Mouse (Mus musculus) midbrain, embryonic 15.5 days (tissue): ENCODE results near the gene Gm10644. TPM values are rescaled to one million over a fixed set of nuclear protein-coding genes. Genes with fewer than 3 reads are reported as not detected.

ENCODE experiments used
- ATAC-seq: fragments of 200-750 bp; cut with Nextera tagmentation; replicated peaks from 2 replicates; pipeline ENCODE4 v1.8.0; 2017; ENCODE audit warnings: moderate TSS enrichment
- H3K27ac ChIP-seq: fragments of 300-500 bp; sonication (generic); 2 replicates; pipeline ENCODE4 v1.5.1; 2015; ENCODE audit warnings: mild to moderate bottlenecking, inconsistent platforms
- H3K27me3 ChIP-seq: fragments of 300-500 bp; sonication (generic); replicated peaks from 2 replicates; pipeline ENCODE4 v1.6.1; 2015; ENCODE audit warnings: inconsistent platforms
- H3K36me3 ChIP-seq: fragments of 300-500 bp; sonication (generic); replicated peaks from 2 replicates; pipeline ENCODE4 v1.6.1; 2015; ENCODE audit warnings: inconsistent platforms
- H3K4me1 ChIP-seq: fragments of 300-500 bp; sonication (generic); 2 replicates; pipeline ENCODE4 v1.6.1; 2015; ENCODE audit warnings: inconsistent platforms
- H3K4me2 ChIP-seq: fragments of 300-500 bp; sonication (generic); 2 replicates; pipeline ENCODE4 v1.6.1; 2015; ENCODE audit warnings: inconsistent platforms, mild to moderate bottlenecking, moderate library complexity
- H3K4me3 ChIP-seq: fragments of 300-500 bp; sonication (generic); 2 replicates; pipeline ENCODE4 v1.5.1; 2015; ENCODE audit warnings: mild to moderate bottlenecking, inconsistent platforms
- H3K9ac ChIP-seq: fragments of 300-500 bp; sonication (generic); 2 replicates; pipeline ENCODE4 v1.6.1; 2015; ENCODE audit warnings: mild to moderate bottlenecking, inconsistent platforms
- H3K9me3 ChIP-seq: fragments of 300-500 bp; sonication (generic); 2 replicates; pipeline ENCODE4 v1.6.1; 2016; ENCODE audit warnings: inconsistent platforms
- WGBS: fragments of 180-500 bp; shearing (Covaris S2); methylation state at CpG from one replicate; pipeline ENCODE4 v1.1.7; 2015; ENCODE audit warnings: mixed read lengths; 5-methylcytosine and 5-hydroxymethylcytosine counted together
- polyA plus RNA-seq: library from polyadenylated mRNA; unstranded; fragments of >200 nt; fragmentation: Nextera tagmentation; extraction: Ambion mirVana; gene quantifications from 2 replicates; pipeline ENCODE4 v1.2.1, GENCODE M21; 2015

Gene Gm10644
- polyA plus RNA-seq, 1 experiment from 2014 or later = 0.93 TPM

GRCm38 (mm10) chr8:83954749-83955105, 278 bp downstream of the Gm10644 start:
- no peaks in the 10 kb centered on the region for H3K27me3 ChIP-seq
- H3K4me2 ChIP-seq = peak overlapping the region; percentile 86
- peak overlapping the region; percentile 57 for H3K9ac ChIP-seq
- H3K4me1 ChIP-seq = peaks cover 15% of the 10 kb centered on the region
- WGBS = 0% methylated on average over 14 of the region's 14 CpGs
- no peaks in the 10 kb centered on the region for H3K9me3 ChIP-seq
- peak overlapping the region; percentile 78 for H3K27ac ChIP-seq
- no peaks in the 10 kb centered on the region for H3K36me3 ChIP-seq
- no peak for ATAC-seq
- H3K4me3 ChIP-seq = peak overlapping the region; percentile 51

GRCm38 (mm10) chr8:83945540-83945939, 9.5 kb downstream of the Gm10644 start:
- Histone ChIP-seq H3K4me1 (no peaks in the 10 kb centered on the region), H3K27me3 (no peaks in the 10 kb centered on the region), H3K4me3 (no peak overlapping the region), H3K4me2 (no peak overlapping the region), H3K27ac (no peak overlapping the region), H3K9me3 (no peaks in the 10 kb centered on the region), H3K9ac (no peak overlapping the region), H3K36me3 (no peaks in the 10 kb centered on the region)
- ATAC-seq = no peak
- WGBS = 71% methylated on average over 3 of the region's 3 CpGs

GRCm38 (mm10) chr8:83942446-83942845, 12.6 kb downstream of the Gm10644 start:
- Histone ChIP-seq H3K4me1 (no peaks in the 10 kb centered on the region), H3K9ac (no peak overlapping the region), H3K4me2 (no peak overlapping the region), H3K27me3 (no peaks in the 10 kb centered on the region), H3K9me3 (no peaks in the 10 kb centered on the region), H3K27ac (no peak overlapping the region), H3K36me3 (peaks cover 19% of the 10 kb centered on the region; the same call in 1 of the 2 replicates), H3K4me3 (no peak overlapping the region)
- WGBS = 83% methylated on average over 1 of the region's 1 CpGs
- no peak for ATAC-seq

GRCm38 (mm10) chr8:83941066-83941677, 13.8 kb downstream of the Gm10644 start:
- H3K27ac ChIP-seq = no peak overlapping the region
- H3K27me3 ChIP-seq = no peaks in the 10 kb centered on the region
- H3K4me1 ChIP-seq = no peaks in the 10 kb centered on the region
- no peak overlapping the region for H3K4me3 ChIP-seq
- no peak for ATAC-seq
- peaks cover 32% of the 10 kb centered on the region for H3K36me3 ChIP-seq
- no peak overlapping the region for H3K4me2 ChIP-seq
- H3K9me3 ChIP-seq = no peaks in the 10 kb centered on the region
- H3K9ac ChIP-seq = no peak overlapping the region
- WGBS = 81% methylated on average over 6 of the region's 6 CpGs

- H3K27me3 ChIP-seq = no peaks in the 10 kb centered on the region
- no peak overlapping the region for H3K27ac ChIP-seq
- H3K9me3 ChIP-seq = no peaks in the 10 kb centered on the region
- H3K4me3 ChIP-seq = no peak overlapping the region
- H3K9ac ChIP-seq = no peak overlapping the region
- no peaks in the 10 kb centered on the region for H3K4me1 ChIP-seq
- 94% methylated on average over 15 of the region's 15 CpGs for WGBS
- H3K36me3 ChIP-seq = peaks cover 54% of the 10 kb centered on the region
- no peak overlapping the region for H3K4me2 ChIP-seq
- no peak for ATAC-seq
Measured at GRCm38 (mm10) chr8:83938330-83938729, 16.7 kb downstream of the Gm10644 start.

GRCm38 (mm10) chr8:83937645-83938044, 17.4 kb downstream of the Gm10644 start:
- no peaks in the 10 kb centered on the region for H3K27me3 ChIP-seq

GRCm38 (mm10) chr8:83935435-83935834, 19.6 kb downstream of the Gm10644 start:
- Histone ChIP-seq H3K27me3 (no peaks in the 10 kb centered on the region), H3K4me3 (no peak overlapping the region), H3K27ac (no peak overlapping the region), H3K9me3 (no peaks in the 10 kb centered on the region), H3K9ac (no peak overlapping the region), H3K36me3 (peaks cover 82% of the 10 kb centered on the region), H3K4me1 (no peaks in the 10 kb centered on the region), H3K4me2 (no peak overlapping the region)
- WGBS = 93% methylated on average over 8 of the region's 8 CpGs
- no peak for ATAC-seq

More at GRCm38 (mm10) chr8:83937645-83938044, 17.4 kb downstream of the Gm10644 start:
- Histone ChIP-seq H3K36me3 (peaks cover 61% of the 10 kb centered on the region), H3K4me2 (no peak overlapping the region), H3K4me1 (no peaks in the 10 kb centered on the region), H3K9me3 (no peaks in the 10 kb centered on the region), H3K9ac (no peak overlapping the region), H3K27ac (no peak overlapping the region), H3K4me3 (no peak overlapping the region)
- no peak for ATAC-seq
- WGBS = 90% methylated on average over 7 of the region's 7 CpGs

GRCm38 (mm10) chr8:83934994-83935393, 20.0 kb downstream of the Gm10644 start:
- Histone ChIP-seq H3K4me2 (no peak overlapping the region), H3K27ac (no peak overlapping the region), H3K9me3 (no peaks in the 10 kb centered on the region), H3K27me3 (no peaks in the 10 kb centered on the region), H3K4me1 (no peaks in the 10 kb centered on the region), H3K9ac (no peak overlapping the region), H3K36me3 (peaks cover 83% of the 10 kb centered on the region), H3K4me3 (no peak overlapping the region)
- WGBS = 82% methylated on average over 2 of the region's 2 CpGs
- ATAC-seq = no peak

- Histone ChIP-seq H3K27me3 (no peaks in the 10 kb centered on the region), H3K9me3 (no peaks in the 10 kb centered on the region), H3K36me3 (peaks cover 89% of the 10 kb centered on the region), H3K27ac (no peak overlapping the region), H3K4me3 (no peak overlapping the region), H3K9ac (no peak overlapping the region), H3K4me2 (no peak overlapping the region), H3K4me1 (no peaks in the 10 kb centered on the region)
- no peak for ATAC-seq
- 88% methylated on average over 5 of the region's 5 CpGs for WGBS
Measured at GRCm38 (mm10) chr8:83934222-83934621, 20.8 kb downstream of the Gm10644 start.

- WGBS = 74% methylated on average over 7 of the region's 7 CpGs
- Histone ChIP-seq H3K9me3 (no peaks in the 10 kb centered on the region), H3K4me3 (no peak overlapping the region), H3K36me3 (peaks cover 38% of the 10 kb centered on the region), H3K27ac (no peak overlapping the region), H3K4me1 (no peaks in the 10 kb centered on the region), H3K27me3 (no peaks in the 10 kb centered on the region), H3K4me2 (no peak overlapping the region), H3K9ac (no peak overlapping the region)
- ATAC-seq = no peak
Measured at GRCm38 (mm10) chr8:83926266-83926665, 28.7 kb downstream of the Gm10644 start.

- Histone ChIP-seq H3K4me3 (no peak overlapping the region), H3K9ac (no peak overlapping the region), H3K9me3 (no peaks in the 10 kb centered on the region), H3K27ac (no peak overlapping the region), H3K27me3 (no peaks in the 10 kb centered on the region), H3K36me3 (peaks cover 33% of the 10 kb centered on the region), H3K4me2 (no peak overlapping the region), H3K4me1 (no peaks in the 10 kb centered on the region)
- 87% methylated on average over 5 of the region's 5 CpGs for WGBS
- no peak for ATAC-seq
Measured at GRCm38 (mm10) chr8:83924585-83924984, 30.4 kb downstream of the Gm10644 start.

GRCm38 (mm10) chr8:83922727-83923126, 32.3 kb downstream of the Gm10644 start:
- no peak overlapping the region for H3K4me2 ChIP-seq
- WGBS = 93% methylated on average over 8 of the region's 8 CpGs
- H3K27me3 ChIP-seq = no peaks in the 10 kb centered on the region
- H3K4me3 ChIP-seq = no peak overlapping the region
- no peak overlapping the region for H3K27ac ChIP-seq
- peaks cover 34% of the 10 kb centered on the region for H3K36me3 ChIP-seq
- no peak for ATAC-seq
- no peak overlapping the region for H3K9ac ChIP-seq
- H3K4me1 ChIP-seq = no peaks in the 10 kb centered on the region
- no peaks in the 10 kb centered on the region for H3K9me3 ChIP-seq

- Histone ChIP-seq H3K9ac (no peak overlapping the region), H3K36me3 (peaks cover 34% of the 10 kb centered on the region), H3K4me1 (no peaks in the 10 kb centered on the region), H3K4me3 (no peak overlapping the region), H3K9me3 (no peaks in the 10 kb centered on the region), H3K27ac (no peak overlapping the region), H3K4me2 (no peak overlapping the region), H3K27me3 (no peaks in the 10 kb centered on the region)
- WGBS = 67% methylated on average over 3 of the region's 3 CpGs
- ATAC-seq = peak; percentile 37
Measured at GRCm38 (mm10) chr8:83921558-83921957, 33.4 kb downstream of the Gm10644 start.
